Mouse (Mus musculus) hindbrain, embryonic 14.5 days (tissue): Measurements from ENCODE around the gene Siah3. TPM values are rescaled to one million over a fixed set of nuclear protein-coding genes. Genes with fewer than 3 reads are reported as not detected.

ENCODE experiments used
- ATAC-seq: fragments of 200-750 bp; cut with Nextera tagmentation; 2 replicates; pipeline ENCODE4 v1.8.0; 2017; ENCODE audit warnings: moderate number of reproducible peaks, mild to moderate bottlenecking, moderate TSS enrichment, moderate library complexity; ENCODE audit not compliant: low FRiP score
- DNase-seq: peaks from one replicate; pipeline ENCODE4 v3.0.0-alpha.2; 2015; ENCODE audit warnings: low spot score
- H3K27ac ChIP-seq: fragments of 300-500 bp; sonication (generic); 2 replicates; pipeline ENCODE4 v1.5.1; 2014; ENCODE audit warnings: mild to moderate bottlenecking, moderate library complexity
- H3K27me3 ChIP-seq: fragments of 300-500 bp; sonication (generic); 2 replicates; pipeline ENCODE4 v1.6.1; 2014; ENCODE audit warnings: mild to moderate bottlenecking, low read length, mixed read lengths; ENCODE audit not compliant: control insufficient read depth, insufficient read depth
- H3K36me3 ChIP-seq: fragments of 300-500 bp; sonication (generic); replicated peaks from 2 replicates; pipeline ENCODE4 v1.6.1; 2014; ENCODE audit not compliant: control insufficient read depth, insufficient read depth
- H3K4me1 ChIP-seq: fragments of 300-500 bp; sonication (generic); replicated peaks from 2 replicates; pipeline ENCODE4 v1.6.1; 2014; ENCODE audit warnings: antibody characterized with exemption, low read length, mixed read lengths; ENCODE audit not compliant: control insufficient read depth, insufficient read depth
- H3K4me2 ChIP-seq: fragments of 300-500 bp; sonication (generic); replicated peaks from 2 replicates; pipeline ENCODE4 v1.6.1; 2014; ENCODE audit warnings: mild to moderate bottlenecking, moderate library complexity
- H3K4me3 ChIP-seq: fragments of 300-500 bp; sonication (generic); replicated peaks from 2 replicates; pipeline ENCODE4 v1.5.1; 2014; ENCODE audit warnings: mild to moderate bottlenecking, low read length
- H3K9ac ChIP-seq: fragments of 300-500 bp; sonication (generic); 2 replicates; pipeline ENCODE4 v1.6.1; 2014
- H3K9me3 ChIP-seq: fragments of 300-500 bp; sonication (generic); 2 replicates; pipeline ENCODE4 v1.6.1; 2016; ENCODE audit warnings: low read length; ENCODE audit not compliant: control insufficient read depth
- WGBS: fragments of 180-500 bp; shearing (Covaris S2); extraction: QIAGEN DNeasy Blood & Tissue Kit; methylation state at CpG from one replicate; pipeline ENCODE4 v1.1.7; 2014; 5-methylcytosine and 5-hydroxymethylcytosine counted together
- polyA plus RNA-seq: library from polyadenylated mRNA; unstranded; fragments of >200 nt; fragmentation: Nextera tagmentation; extraction: Ambion mirVana; gene quantifications from 2 replicates; pipeline ENCODE4 v1.2.1, GENCODE M21; 2014

The Siah3 gene
- polyA plus RNA-seq, 1 experiment from 2014 or later = 7.7 TPM

- Histone ChIP-seq H3K4me3 (no peak overlapping the region), H3K9ac (no peak overlapping the region), H3K27ac (peak overlapping the region; percentile 40), H3K27me3 (no peaks in the 10 kb centered on the region), H3K36me3 (no peaks in the 10 kb centered on the region), H3K4me2 (no peak overlapping the region), H3K4me1 (peaks cover 14% of the 10 kb centered on the region), H3K9me3 (no peaks in the 10 kb centered on the region)
- 52% methylated on average over 6 of the region's 6 CpGs for WGBS
- DNase-seq = no peak
- ATAC-seq = peak; percentile 47; the same call in 1 of the 2 replicates
Observed at GRCm38 (mm10) chr14:75483176-75483546, 27.4 kb downstream of the Siah3 start.

GRCm38 (mm10) chr14:75487932-75488331 lies 32.1 kb downstream of the Siah3 start:
- H3K4me3 ChIP-seq = no peak overlapping the region
- no peaks in the 10 kb centered on the region for H3K27me3 ChIP-seq
- no peak overlapping the region for H3K27ac ChIP-seq
- ATAC-seq (no peak), DNase-seq (no peak)
- H3K36me3 ChIP-seq = no peaks in the 10 kb centered on the region
- no peak overlapping the region for H3K9ac ChIP-seq
- 64% methylated on average over 7 of the region's 7 CpGs for WGBS
- H3K4me1 ChIP-seq = peaks cover 12% of the 10 kb centered on the region
- no peaks in the 10 kb centered on the region for H3K9me3 ChIP-seq
- no peak overlapping the region for H3K4me2 ChIP-seq

GRCm38 (mm10) chr14:75493555-75494194 lies 37.9 kb downstream of the Siah3 start:
- Histone ChIP-seq H3K4me3 (no peak overlapping the region), H3K4me2 (no peak overlapping the region), H3K27ac (no peak overlapping the region), H3K9ac (no peak overlapping the region), H3K9me3 (no peaks in the 10 kb centered on the region), H3K4me1 (no peaks in the 10 kb centered on the region), H3K27me3 (no peaks in the 10 kb centered on the region), H3K36me3 (no peaks in the 10 kb centered on the region)
- no peak for ATAC-seq
- WGBS = 78% methylated on average over 14 of the region's 14 CpGs
- no peak for DNase-seq

GRCm38 (mm10) chr14:75494926-75495325 lies 39.1 kb downstream of the Siah3 start:
- Histone ChIP-seq H3K9ac (no peak overlapping the region), H3K9me3 (no peaks in the 10 kb centered on the region), H3K27me3 (no peaks in the 10 kb centered on the region), H3K36me3 (no peaks in the 10 kb centered on the region), H3K27ac (no peak overlapping the region), H3K4me2 (no peak overlapping the region), H3K4me1 (no peaks in the 10 kb centered on the region), H3K4me3 (no peak overlapping the region)
- 24% methylated on average over 6 of the region's 6 CpGs for WGBS
- no peak for DNase-seq
- ATAC-seq = no peak

- Histone ChIP-seq H3K9ac (no peak overlapping the region), H3K27ac (no peak overlapping the region), H3K4me1 (peaks cover 8% of the 10 kb centered on the region), H3K36me3 (no peaks in the 10 kb centered on the region), H3K27me3 (no peaks in the 10 kb centered on the region), H3K9me3 (no peaks in the 10 kb centered on the region), H3K4me2 (no peak overlapping the region), H3K4me3 (no peak overlapping the region)
- ATAC-seq (no peak), DNase-seq (no peak)
- 14% methylated on average over 3 of the region's 3 CpGs for WGBS
Observed at GRCm38 (mm10) chr14:75501501-75501990, 45.8 kb downstream of the Siah3 start.

- Histone ChIP-seq H3K4me2 (no peak overlapping the region), H3K4me3 (no peak overlapping the region), H3K27ac (no peak overlapping the region), H3K36me3 (no peaks in the 10 kb centered on the region), H3K9ac (no peak overlapping the region), H3K9me3 (no peaks in the 10 kb centered on the region), H3K4me1 (peaks cover 8% of the 10 kb centered on the region), H3K27me3 (no peaks in the 10 kb centered on the region)
- no peak for ATAC-seq
- 64% methylated on average over 8 of the region's 8 CpGs for WGBS
- DNase-seq = peak; percentile 50
Observed at GRCm38 (mm10) chr14:75502446-75502845, 46.7 kb downstream of the Siah3 start.

GRCm38 (mm10) chr14:75504255-75504654 lies 48.5 kb downstream of the Siah3 start:
- ATAC-seq (no peak), DNase-seq (no peak)
- Histone ChIP-seq H3K27me3 (no peaks in the 10 kb centered on the region), H3K9ac (no peak overlapping the region), H3K4me3 (no peak overlapping the region), H3K4me2 (no peak overlapping the region), H3K9me3 (no peaks in the 10 kb centered on the region), H3K27ac (no peak overlapping the region), H3K36me3 (no peaks in the 10 kb centered on the region), H3K4me1 (peaks cover 8% of the 10 kb centered on the region)
- WGBS = 55% methylated on average over 2 of the region's 2 CpGs

- no peak overlapping the region for H3K4me2 ChIP-seq
- no peak overlapping the region for H3K27ac ChIP-seq
- DNase-seq = no peak
- no peak overlapping the region for H3K4me3 ChIP-seq
- ATAC-seq = peak; percentile 49; the same call in 1 of the 2 replicates
- 17% methylated on average over 8 of the region's 8 CpGs for WGBS
- no peaks in the 10 kb centered on the region for H3K27me3 ChIP-seq
- H3K9ac ChIP-seq = no peak overlapping the region
- no peaks in the 10 kb centered on the region for H3K36me3 ChIP-seq
- H3K9me3 ChIP-seq = no peaks in the 10 kb centered on the region
- peaks cover 8% of the 10 kb centered on the region for H3K4me1 ChIP-seq
Observed at GRCm38 (mm10) chr14:75505126-75505840, 49.5 kb downstream of the Siah3 start.

GRCm38 (mm10) chr14:75506246-75506645 lies 50.5 kb downstream of the Siah3 start:
- DNase-seq (no peak), ATAC-seq (no peak)
- no peak overlapping the region for H3K27ac ChIP-seq
- 84% methylated on average over 3 of the region's 3 CpGs for WGBS
- no peaks in the 10 kb centered on the region for H3K9me3 ChIP-seq
- H3K4me1 ChIP-seq = peaks cover 8% of the 10 kb centered on the region
- no peaks in the 10 kb centered on the region for H3K27me3 ChIP-seq
- no peak overlapping the region for H3K4me3 ChIP-seq
- H3K36me3 ChIP-seq = no peaks in the 10 kb centered on the region
- H3K4me2 ChIP-seq = no peak overlapping the region
- H3K9ac ChIP-seq = no peak overlapping the region
